Mouse (Mus musculus): Measurements from ENCODE around the gene Ints12.

The Ints12 gene

DNA sequence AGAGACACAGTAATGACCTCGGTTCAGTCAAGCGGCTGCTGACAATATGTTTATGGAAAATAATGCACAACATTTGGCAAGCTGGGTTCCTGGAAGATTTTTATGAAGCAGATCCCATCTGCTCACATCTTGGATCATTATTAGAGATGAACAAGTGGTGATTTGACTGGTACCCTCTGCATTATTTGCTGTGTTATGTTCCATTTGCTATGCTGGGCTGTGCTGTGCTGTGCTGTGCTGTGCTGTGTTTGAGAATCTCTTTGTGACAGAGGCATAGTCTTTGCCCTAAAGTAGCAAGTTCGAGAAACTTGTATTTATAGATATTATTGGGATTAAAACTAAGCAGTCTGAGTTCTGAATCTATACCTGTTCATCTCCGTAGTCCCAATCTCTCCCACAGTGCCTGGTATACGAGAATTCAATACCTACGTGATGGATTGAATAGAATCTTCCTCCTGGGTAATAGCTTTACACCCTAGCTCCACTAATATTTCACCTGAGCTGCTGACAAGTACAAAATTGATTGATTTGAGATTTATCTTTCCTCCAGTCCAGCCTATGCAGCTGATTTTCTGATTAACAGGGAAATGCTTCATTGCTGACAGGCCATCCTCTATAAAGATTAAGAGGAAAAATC, 53.0 kb downstream of the Ints12 start:
- no peak for DNase-seq (ENCODE audit: low spot score)

DNA sequence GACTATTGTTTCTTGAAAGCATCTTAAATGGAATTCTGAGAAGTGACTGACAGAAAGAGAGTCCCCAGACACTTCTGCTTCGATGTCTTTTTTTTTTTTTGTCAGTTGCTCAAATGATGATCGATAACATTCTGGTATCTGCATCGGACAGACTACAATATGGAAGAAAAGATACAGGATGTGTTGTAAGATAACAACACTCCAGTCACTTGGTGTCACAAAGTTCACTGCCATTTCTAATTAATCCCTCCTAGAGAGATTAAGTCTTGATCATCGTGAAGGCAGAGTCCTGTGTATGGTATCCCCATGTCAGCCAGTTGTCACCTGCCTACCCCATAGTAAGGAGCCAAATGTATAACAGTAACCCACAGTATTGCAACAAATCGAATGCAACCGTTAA, 60.0 kb downstream of the Ints12 start:
- DNase-seq (ENCODE audit: low spot score), result no peak

DNA sequence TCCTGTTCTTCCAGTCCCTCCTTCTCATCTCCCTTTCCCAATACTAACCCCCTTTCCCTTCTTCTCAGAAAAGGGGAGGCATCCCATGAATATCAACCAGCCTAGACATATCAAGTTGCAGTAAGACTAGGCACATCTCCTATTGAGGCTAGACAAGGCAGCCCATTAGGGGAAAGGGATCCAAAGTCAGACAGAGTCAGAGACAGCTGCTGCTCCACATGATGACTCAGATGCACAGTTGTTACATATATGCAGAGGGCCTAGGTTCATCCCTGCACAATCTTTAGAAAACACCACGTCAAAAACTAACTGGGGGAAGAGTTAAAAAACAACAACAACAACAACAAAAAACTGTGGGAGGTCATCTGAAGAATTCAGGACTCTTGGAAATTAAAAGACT, 61.2 kb downstream of the Ints12 start:
- DNase-seq (ENCODE audit: low spot score), result no peak

DNA sequence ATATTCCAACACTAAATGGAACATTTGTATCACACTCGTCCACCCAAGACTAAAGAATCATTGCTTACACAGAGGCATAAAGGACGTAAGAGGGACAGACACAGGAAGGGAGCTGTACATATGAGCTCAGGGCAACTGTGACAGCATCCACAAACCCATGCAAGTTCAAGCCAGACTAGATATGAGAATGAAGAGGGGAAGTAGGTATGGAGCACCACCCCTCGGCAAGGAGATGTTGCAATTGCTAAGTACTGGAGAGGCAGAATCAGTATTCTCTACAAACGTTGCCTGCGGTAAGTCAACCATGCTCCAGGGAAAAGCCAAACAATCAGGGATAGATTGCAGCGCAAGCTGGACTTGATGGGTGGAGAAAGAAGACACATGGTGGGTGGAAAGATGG, 62.0 kb downstream of the Ints12 start:
- DNase-seq (ENCODE audit: low spot score), result no peak

DNA sequence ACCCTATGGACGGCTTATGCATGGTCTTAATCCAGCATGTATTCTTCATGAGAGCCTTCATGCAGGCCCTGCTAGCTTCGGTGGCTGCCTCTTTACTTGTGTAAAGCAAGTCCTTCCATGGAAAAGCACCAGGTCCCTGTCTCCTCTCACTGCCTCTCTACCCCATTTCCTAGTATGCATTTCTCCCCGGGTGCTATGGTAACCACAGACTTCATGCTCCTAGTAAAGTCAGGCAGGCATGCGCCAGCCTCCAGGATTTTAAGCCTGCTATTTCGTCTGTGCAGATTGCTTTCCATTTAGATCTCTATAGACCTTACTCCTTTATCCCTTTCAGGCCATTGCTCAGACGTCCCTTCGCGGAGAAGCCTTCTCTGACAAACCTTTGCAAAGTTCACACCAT, 63.0 kb downstream of the Ints12 start:
- no peak for DNase-seq (ENCODE audit: low spot score)

DNA sequence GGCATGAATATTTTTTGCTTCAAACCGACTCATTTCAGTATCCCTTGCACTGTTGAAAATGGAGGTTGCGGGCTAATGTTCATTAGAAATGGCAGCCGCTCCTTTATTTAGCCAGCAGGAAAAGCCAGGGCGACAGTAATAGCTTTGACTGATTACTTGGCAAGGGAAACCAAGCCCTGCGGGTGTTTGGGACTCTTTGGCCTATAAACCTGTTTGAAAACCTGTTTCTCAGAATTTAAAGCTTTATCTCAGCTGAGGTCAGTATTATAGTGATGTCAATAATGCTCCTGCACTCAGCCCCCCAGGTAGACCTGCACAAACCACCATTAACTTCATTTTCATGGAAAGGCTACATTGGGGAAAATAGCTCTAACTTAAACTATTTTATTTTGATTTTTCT, 66.6 kb downstream of the Ints12 start:
- no peak for DNase-seq (ENCODE audit: low spot score)
